Mouse (Mus musculus) lung, adult 2 months (tissue): ENCODE measurements at regions not wholly inside any gene's neighbourhood (a gene's known extent, or its start where the extent isn't known, plus 50 kb on each side); places are given as distances from the start of the nearest gene placed in this dataset.

Source experiments
- CTCF ChIP-seq: fragments of 200-500 bp; IDR thresholded peaks from 2 replicates; pipeline ENCODE4 v1.5.1; 2011; ENCODE audit warnings: mild to moderate bottlenecking, low read length, control low read depth; ENCODE audit not compliant: insufficient read depth
- POLR2A ChIP-seq: fragments of 200-500 bp; IDR thresholded peaks from 2 replicates; pipeline ENCODE4 v1.6.1; 2011; ENCODE audit warnings: low read depth, mild to moderate bottlenecking, control low read depth, low read length, borderline replicate concordance; ENCODE audit errors: extremely low read depth

DNA sequence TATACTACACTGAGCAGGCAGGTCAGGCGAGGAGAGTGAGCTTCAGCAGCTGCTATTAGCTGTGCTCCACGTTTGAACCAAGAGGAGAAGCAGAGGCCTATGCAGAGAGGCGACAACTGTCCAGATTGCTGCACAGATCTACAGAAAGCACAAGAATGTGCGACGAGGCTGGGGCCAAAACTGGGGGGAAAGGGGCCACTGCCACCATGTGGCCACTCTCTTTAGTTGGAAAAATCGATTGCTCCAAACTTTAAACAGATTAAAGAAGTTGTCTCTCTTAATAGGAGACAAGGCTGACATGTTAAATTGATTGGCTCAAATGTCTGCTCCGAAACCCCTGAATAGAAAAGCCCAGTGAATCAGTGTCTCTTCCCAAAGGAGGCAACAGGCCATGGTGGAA is 127.3 kb downstream of the St8sia2 start:
- TF ChIP-seq CTCF (no peak), POLR2A (no peak)
